Mouse (Mus musculus) WW6 (cell line): ENCODE measurements at regions not wholly inside any gene's neighbourhood (a gene's known extent, or its start where the extent isn't known, plus 50 kb on each side); places are given as distances from the start of the nearest gene placed in this dataset.

ENCODE experiments used
- DNase-seq: peaks from one replicate; pipeline ENCODE4 v3.0.0-alpha.2; 2013; ENCODE audit warnings: low read depth, low spot score

DNA sequence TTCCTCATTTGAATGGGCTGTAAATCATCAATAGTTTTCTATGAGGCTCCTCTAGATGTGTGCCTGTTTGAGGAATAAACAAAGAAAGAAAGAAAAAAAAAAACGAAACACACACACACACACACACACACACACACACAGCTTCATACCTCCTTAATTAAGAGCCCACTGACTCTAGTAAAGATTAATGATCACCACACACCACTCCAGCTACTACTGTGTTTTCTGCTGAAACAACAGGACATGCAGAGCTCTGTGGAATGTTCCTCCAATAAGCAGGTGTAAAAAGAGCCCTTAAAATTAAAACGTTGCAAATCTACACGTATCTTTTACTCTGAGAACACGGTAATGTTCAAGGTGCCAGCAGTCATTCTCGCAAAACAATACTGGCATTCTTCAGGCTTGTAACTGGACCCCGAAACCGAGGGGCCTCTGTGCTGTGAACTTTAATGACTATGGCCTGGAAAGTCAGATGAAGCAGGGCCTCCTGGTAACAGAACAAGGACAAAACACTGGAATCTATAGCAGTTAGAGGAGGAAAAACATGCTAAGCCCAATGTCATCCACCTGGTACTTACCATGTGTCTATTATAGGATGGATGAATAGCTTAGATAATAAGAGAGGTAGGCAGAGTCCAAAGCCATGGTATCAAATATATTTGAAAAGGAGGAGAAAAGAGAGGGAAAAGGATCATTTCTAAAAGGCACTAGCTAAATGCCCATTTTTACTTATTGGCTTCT is 151.7 kb downstream of the Gm11361 start:
- DNase-seq, result no peak

DNA sequence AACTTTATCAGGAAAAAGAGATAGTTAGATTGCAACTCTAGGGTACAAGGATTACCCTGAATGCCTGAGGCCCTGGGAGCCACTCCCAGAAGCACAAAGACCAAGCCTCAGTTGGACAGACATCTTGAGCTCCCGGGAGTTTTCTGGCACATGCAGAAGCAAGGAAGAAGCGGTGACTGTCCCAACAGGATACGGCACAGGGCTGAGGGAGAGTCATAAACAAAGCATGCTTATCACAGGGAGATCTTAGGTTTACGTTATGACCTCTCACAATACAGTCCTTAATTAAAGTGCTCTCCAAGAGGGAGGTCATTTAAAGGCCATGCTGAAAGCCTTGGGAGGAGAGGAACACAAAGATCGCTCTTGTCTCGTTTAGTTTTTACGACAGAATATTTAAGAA is 143.1 kb downstream of the Gm11361 start:
- DNase-seq, result no peak
